ENCODE assay signal across 20 mouse cellular contexts in genomic region chr11:30236681-30237242, GRCm38 (mm10). TPM values are rescaled to one million over a fixed set of nuclear protein-coding genes. Genes with fewer than 3 reads are reported as not detected.
DNase-seq lines count a peak whose midpoint lies in the region; ATAC-seq and TF ChIP-seq lines count a peak whose summit lies in the region.
"Had no signal": no experiment of that assay in that cellular context is flagged by ENCODE, and none has a peak within 500 bp of the region (broad histone marks: within the 10 kb centered on the region; RNA-seq: fewer than 3 reads in every experiment).

No protein-coding gene starts in this region.

- ATAC-seq in cerebellum, adult (ENCODE audit: insufficient number of reproducible peaks, low FRiP score, low TSS enrichment) = 0 out of 2 replicates have a peak, but pooled peaks have one; percentile 49
- ATAC-seq in heart, embryonic 11.5 days (replicated peaks; ENCODE audit: insufficient number of reproducible peaks, low FRiP score, low TSS enrichment) = no peak; the same call in 1 of the 2 replicates
- ATAC-seq in midbrain, embryonic 16.5 days = 0 out of 2 replicates have a peak, but pooled peaks have one; percentile 6
- ATAC-seq in midbrain, embryonic 15.5 days (replicated peaks) = no peak
- no peak for ATAC-seq in intestine, postnatal 0 days
- ATAC-seq: forebrain, postnatal 0 days; intestine, embryonic 16.5 days had no signal

- no peak for DNase-seq in cerebellum, postnatal 25 days
- no peak for DNase-seq in heart, adult 9 months (ENCODE audit: low spot score in 2 of 2)
- DNase-seq in embryo, embryonic 9.5 days (ENCODE audit: extremely low spot score) = no peak
- DNase-seq: cerebellum, adult 11 months; forebrain, postnatal 0 days; gastrocnemius, postnatal 14 days; kidney, postnatal 10 days; lung, postnatal 14 days; right cerebral cortex, postnatal 25 days; thymus, postnatal 14 days had no signal

- 47% methylated on average over 4 of the region's 4 CpGs for WGBS in heart, embryonic 11.5 days (ENCODE audit: insufficient replicate concordance)
- 80% methylated on average over 4 of the region's 4 CpGs for WGBS in midbrain, embryonic 16.5 days
- WGBS in midbrain, embryonic 15.5 days = 72% methylated on average over 4 of the region's 4 CpGs
- 84% methylated on average over 4 of the region's 4 CpGs for WGBS in intestine, postnatal 0 days

- H3K27ac ChIP-seq in heart, embryonic 11.5 days (ENCODE audit: low read depth, low read length) = peak overlapping the region; percentile 73
- H3K27ac ChIP-seq in midbrain, embryonic 16.5 days (ENCODE audit: low read length) = no peak overlapping the region
- no peak overlapping the region for H3K27ac ChIP-seq in midbrain, embryonic 15.5 days
- H3K27ac ChIP-seq in intestine, postnatal 0 days (ENCODE audit: low read depth, low read length) = no peak overlapping the region
- H3K27ac ChIP-seq: embryonic facial prominence, embryonic 12.5 days; hindbrain, embryonic 13.5 days; left cerebral cortex, adult 2 months; limb, embryonic 15.5 days had no signal

- 0 out of 2 replicates have a peak overlapping the region, but pooled peaks have one; percentile 22 for H3K9ac ChIP-seq in heart, embryonic 11.5 days (ENCODE audit: low read depth, low read length)
- H3K9ac ChIP-seq in midbrain, embryonic 16.5 days (ENCODE audit: low read depth, low read length) = no peak overlapping the region
- H3K9ac ChIP-seq in midbrain, embryonic 15.5 days = no peak overlapping the region
- H3K9ac ChIP-seq in intestine, postnatal 0 days (ENCODE audit: low read depth, low read length) = no peak overlapping the region
- H3K9ac ChIP-seq: embryonic facial prominence, embryonic 12.5 days; forebrain, postnatal 0 days; hindbrain, embryonic 13.5 days; limb, embryonic 15.5 days had no signal

- H3K27me3 ChIP-seq in heart, embryonic 11.5 days (ENCODE audit: control insufficient read depth, insufficient read depth, low read length) = no peaks in the 10 kb centered on the region
- no peaks in the 10 kb centered on the region for H3K27me3 ChIP-seq in midbrain, embryonic 16.5 days (ENCODE audit: control insufficient read depth, insufficient read depth, low read depth, low read length)
- H3K27me3 ChIP-seq in midbrain, embryonic 15.5 days (replicated peaks) = no peaks in the 10 kb centered on the region
- H3K27me3 ChIP-seq in intestine, postnatal 0 days (replicated peaks; ENCODE audit: control insufficient read depth, insufficient read depth, low read length) = no peaks in the 10 kb centered on the region
- H3K27me3 ChIP-seq: embryonic facial prominence, embryonic 12.5 days; hindbrain, embryonic 13.5 days; limb, embryonic 15.5 days had no signal

- no peak for TF ChIP-seq CTCF in intestine, postnatal 0 days (IDR thresholded peaks at IDR 0.05; ENCODE audit: low read depth)

- H3K4me3 ChIP-seq in heart, embryonic 11.5 days (ENCODE audit: low read depth, low read length) = no peak overlapping the region
- no peak overlapping the region for H3K4me3 ChIP-seq in midbrain, embryonic 16.5 days (ENCODE audit: low read depth, low read length)
- H3K4me3 ChIP-seq in midbrain, embryonic 15.5 days = no peak overlapping the region
- no peak overlapping the region for H3K4me3 ChIP-seq in intestine, postnatal 0 days (ENCODE audit: low read depth, low read length)
- H3K4me3 ChIP-seq: embryonic facial prominence, embryonic 12.5 days; hindbrain, embryonic 13.5 days; left cerebral cortex, adult 2 months; limb, embryonic 15.5 days had no signal

- peaks cover 26% of the 10 kb centered on the region for H3K4me1 ChIP-seq in heart, embryonic 11.5 days (ENCODE audit: control insufficient read depth, insufficient read depth, low read length)
- peaks cover 7% of the 10 kb centered on the region; the same call in 1 of the 2 replicates for H3K4me1 ChIP-seq in midbrain, embryonic 16.5 days (ENCODE audit: control insufficient read depth, insufficient read depth, low read length)
- 0 out of 2 replicates have a peak, but pooled peaks cover 7% of the 10 kb centered on the region for H3K4me1 ChIP-seq in midbrain, embryonic 15.5 days
- peaks cover under 1% of the 10 kb centered on the region; the same call in 1 of the 2 replicates for H3K4me1 ChIP-seq in intestine, postnatal 0 days (replicated peaks; ENCODE audit: control insufficient read depth, insufficient read depth, low read length)

- no peaks in the 10 kb centered on the region for H3K9me3 ChIP-seq in heart, embryonic 11.5 days (replicated peaks; ENCODE audit: control insufficient read depth, low read length)
- no peaks in the 10 kb centered on the region for H3K9me3 ChIP-seq in midbrain, embryonic 16.5 days (replicated peaks; ENCODE audit: control insufficient read depth, low read length, poor library complexity, severe bottlenecking)
- no peaks in the 10 kb centered on the region for H3K9me3 ChIP-seq in midbrain, embryonic 15.5 days
- H3K9me3 ChIP-seq in intestine, postnatal 0 days (ENCODE audit: control insufficient read depth) = no peaks in the 10 kb centered on the region
- H3K9me3 ChIP-seq: embryonic facial prominence, embryonic 12.5 days; hindbrain, embryonic 13.5 days; limb, embryonic 15.5 days had no signal

- no peak overlapping the region for H3K4me2 ChIP-seq in heart, embryonic 11.5 days
- no peak overlapping the region for H3K4me2 ChIP-seq in midbrain, embryonic 16.5 days (ENCODE audit: low read length)
- no peak overlapping the region for H3K4me2 ChIP-seq in midbrain, embryonic 15.5 days
- no peak overlapping the region for H3K4me2 ChIP-seq in intestine, postnatal 0 days (replicated peaks; ENCODE audit: low read depth)
- H3K4me2 ChIP-seq: embryonic facial prominence, embryonic 12.5 days; hindbrain, embryonic 13.5 days; limb, embryonic 15.5 days had no signal

- 0 out of 2 replicates have a peak, but pooled peaks cover 3% of the 10 kb centered on the region for H3K36me3 ChIP-seq in heart, embryonic 11.5 days (ENCODE audit: control insufficient read depth, insufficient read depth, low read length)
- peaks cover 6% of the 10 kb centered on the region; the same call in 1 of the 2 replicates for H3K36me3 ChIP-seq in midbrain, embryonic 16.5 days (ENCODE audit: control insufficient read depth, insufficient read depth, low read length)
- H3K36me3 ChIP-seq in midbrain, embryonic 15.5 days (replicated peaks) = no peaks in the 10 kb centered on the region
- no peaks in the 10 kb centered on the region for H3K36me3 ChIP-seq in intestine, postnatal 0 days (ENCODE audit: control insufficient read depth, insufficient read depth)
- H3K36me3 ChIP-seq: limb, embryonic 15.5 days had no signal

RNA-seq across cellular contexts. Expression of gene Sptbn1, which starts 31.2 kb away (rescaled TPM):
- polyA plus RNA-seq in heart, embryonic 11.5 days (2014; fragmentation: Nextera tagmentation; extraction: Ambion mirVana) = 156 and 175 TPM in 2 replicates
- polyA plus RNA-seq in midbrain, embryonic 16.5 days (2015; fragmentation: Nextera tagmentation; extraction: Ambion mirVana) = 185 TPM in 2 replicates
- polyA plus RNA-seq in midbrain, embryonic 15.5 days (2015; fragmentation: Nextera tagmentation; extraction: Ambion mirVana) = 175 and 176 TPM in 2 replicates
- polyA plus RNA-seq in intestine, postnatal 0 days (2015; fragmentation: Nextera tagmentation; extraction: Ambion mirVana) = 73.5 and 84.7 TPM in 2 replicates

Comparison
In these comparisons a context has a peak if more than half of its experiments do, and no peak if none do; other contexts are left out.
1. ATAC-seq: peak in cerebellum, adult (single experiment) and midbrain, embryonic 16.5 days (single experiment); none in heart, embryonic 11.5 days (single experiment), midbrain, embryonic 15.5 days (single experiment) and intestine, postnatal 0 days (single experiment).